Mouse (Mus musculus) thymus, adult 2 months (tissue): Measurements from ENCODE around the gene Mylk4.

Source experiments
- CTCF ChIP-seq: fragments of 200-500 bp; IDR thresholded peaks from 2 replicates; pipeline ENCODE4 v1.5.1; 2012; ENCODE audit warnings: mild to moderate bottlenecking, control low read depth, low read length, moderate library complexity, borderline replicate concordance; ENCODE audit not compliant: control insufficient read depth, poor library complexity, insufficient read depth; ENCODE audit errors: extremely low read depth
- POLR2A ChIP-seq: fragments of 200-500 bp; IDR thresholded peaks from 2 replicates; pipeline ENCODE4 v1.6.1; 2012; ENCODE audit warnings: mild to moderate bottlenecking, low read length, control low read depth, moderate library complexity; ENCODE audit not compliant: control insufficient read depth, poor library complexity, insufficient read depth; ENCODE audit errors: extremely low read depth

- TF ChIP-seq CTCF (no peak), POLR2A (no peak)
Observed at GRCm38 (mm10) chr13:32802259-32803081, 18.7 kb upstream of the Mylk4 start, which contains the start of gene D930007J09Rik.
